Mouse (Mus musculus) intestine, postnatal 0 days (tissue): ENCODE results near the gene Tmem206. TPM values are rescaled to one million over a fixed set of nuclear protein-coding genes. Genes with fewer than 3 reads are reported as not detected.

ENCODE experiments used
- ATAC-seq: fragments of 200-750 bp; cut with Nextera tagmentation; 2 replicates; pipeline ENCODE4 v1.8.0; 2017; ENCODE audit warnings: mild to moderate bottlenecking, moderate TSS enrichment, moderate library complexity
- H3K27ac ChIP-seq: fragments of 300-500 bp; sonication (generic); 2 replicates; pipeline ENCODE4 v1.5.1; 2014; ENCODE audit warnings: mild to moderate bottlenecking, low read depth, low read length, moderate library complexity
- H3K27me3 ChIP-seq: fragments of 300-500 bp; sonication (generic); replicated peaks from 2 replicates; pipeline ENCODE4 v1.6.1; 2014; ENCODE audit warnings: low read length, mixed read lengths; ENCODE audit not compliant: control insufficient read depth, insufficient read depth
- H3K36me3 ChIP-seq: fragments of 300-500 bp; sonication (generic); 2 replicates; pipeline ENCODE4 v1.6.1; 2014; ENCODE audit warnings: mild to moderate bottlenecking, moderate library complexity; ENCODE audit not compliant: control insufficient read depth, insufficient read depth
- H3K4me1 ChIP-seq: fragments of 300-500 bp; sonication (generic); replicated peaks from 2 replicates; pipeline ENCODE4 v1.6.1; 2014; ENCODE audit warnings: antibody characterized with exemption, low read length, mixed read lengths; ENCODE audit not compliant: control insufficient read depth, insufficient read depth
- H3K4me2 ChIP-seq: fragments of 300-500 bp; sonication (generic); replicated peaks from 2 replicates; pipeline ENCODE4 v1.6.1; 2014; ENCODE audit warnings: low read depth, mild to moderate bottlenecking, moderate library complexity
- H3K4me3 ChIP-seq: fragments of 300-500 bp; sonication (generic); 2 replicates; pipeline ENCODE4 v1.5.1; 2014; ENCODE audit warnings: low read depth, low read length
- H3K9ac ChIP-seq: fragments of 300-500 bp; sonication (generic); 2 replicates; pipeline ENCODE4 v1.6.1; 2014; ENCODE audit warnings: mild to moderate bottlenecking, low read depth, low read length
- H3K9me3 ChIP-seq: fragments of 300-500 bp; sonication (generic); 2 replicates; pipeline ENCODE4 v1.6.1; 2016; ENCODE audit warnings: mixed run types; ENCODE audit not compliant: control insufficient read depth
- CTCF ChIP-seq: sonication (generic); IDR thresholded peaks from 2 replicates; pipeline ENCODE4 v1.5.1; 2016; ENCODE audit warnings: low read depth, mild to moderate bottlenecking, control low read depth, antibody characterized with exemption, moderate library complexity
- WGBS: fragments of 180-500 bp; shearing (Covaris S2); extraction: QIAGEN DNeasy Blood & Tissue Kit; methylation state at CpG from one replicate; pipeline ENCODE4 v1.1.7; 2014; 5-methylcytosine and 5-hydroxymethylcytosine counted together
- polyA plus RNA-seq: library from polyadenylated mRNA; unstranded; fragments of >200 nt; fragmentation: Nextera tagmentation; extraction: Ambion mirVana; gene quantifications from 2 replicates; pipeline ENCODE4 v1.2.1, GENCODE M21; 2015

The Tmem206 gene
- 14.6 and 15.4 TPM in 2 replicates for polyA plus RNA-seq

GRCm38 (mm10) chr1:191325726-191326232, at the start of gene Tmem206:
Tmem206 (plus strand) TSS chr1:191325912.
- peak within 1 kb of the TSS; percentile 99 for H3K4me2 ChIP-seq

GRCm38 (mm10) chr1:191276181-191276580, 49.5 kb upstream of the Tmem206 start:
- H3K27ac ChIP-seq = no peak overlapping the region
- no peaks in the 10 kb centered on the region for H3K36me3 ChIP-seq
- no peak for ATAC-seq
- H3K4me3 ChIP-seq = no peak overlapping the region
- no peaks in the 10 kb centered on the region; the same call in 1 of the 2 replicates for H3K4me1 ChIP-seq
- no peak for TF ChIP-seq CTCF
- H3K9me3 ChIP-seq = no peaks in the 10 kb centered on the region
- no peaks in the 10 kb centered on the region for H3K27me3 ChIP-seq
- no peak overlapping the region for H3K4me2 ChIP-seq
- no peak overlapping the region for H3K9ac ChIP-seq
- 92% methylated on average over 7 of the region's 7 CpGs for WGBS

More at GRCm38 (mm10) chr1:191325726-191326232, at the start of gene Tmem206:
- Histone ChIP-seq H3K27me3 (no peaks in the 10 kb centered on the region), H3K9ac (peak within 1 kb of the TSS; percentile 69), H3K9me3 (no peaks in the 10 kb centered on the region), H3K36me3 (no peaks in the 10 kb centered on the region), H3K4me3 (peak within 1 kb of the TSS; percentile 81), H3K27ac (peak within 1 kb of the TSS; percentile 71), H3K4me1 (peaks cover 10% of the 10 kb centered on the region; the same call in 1 of the 2 replicates)
- under 1% methylated on average over 36 of the region's 42 CpGs for WGBS
- TF ChIP-seq CTCF = 0 out of 2 replicates have a peak, but pooled peaks have one; percentile 22
- peak; percentile 82 for ATAC-seq

- ATAC-seq = peak; percentile 96
- H3K27me3 ChIP-seq = no peaks in the 10 kb centered on the region
- H3K9ac ChIP-seq = no peak overlapping the region
- no peaks in the 10 kb centered on the region for H3K9me3 ChIP-seq
- no peak overlapping the region for H3K4me2 ChIP-seq
- no peaks in the 10 kb centered on the region for H3K36me3 ChIP-seq
- WGBS = 28% methylated on average over 14 of the region's 14 CpGs
- H3K27ac ChIP-seq = peak overlapping the region; percentile 68
- no peak overlapping the region for H3K4me3 ChIP-seq
- TF ChIP-seq CTCF = no peak
- no peaks in the 10 kb centered on the region; the same call in 1 of the 2 replicates for H3K4me1 ChIP-seq
Measured at GRCm38 (mm10) chr1:191277549-191278059, 48.1 kb upstream of the Tmem206 start.

DNA sequence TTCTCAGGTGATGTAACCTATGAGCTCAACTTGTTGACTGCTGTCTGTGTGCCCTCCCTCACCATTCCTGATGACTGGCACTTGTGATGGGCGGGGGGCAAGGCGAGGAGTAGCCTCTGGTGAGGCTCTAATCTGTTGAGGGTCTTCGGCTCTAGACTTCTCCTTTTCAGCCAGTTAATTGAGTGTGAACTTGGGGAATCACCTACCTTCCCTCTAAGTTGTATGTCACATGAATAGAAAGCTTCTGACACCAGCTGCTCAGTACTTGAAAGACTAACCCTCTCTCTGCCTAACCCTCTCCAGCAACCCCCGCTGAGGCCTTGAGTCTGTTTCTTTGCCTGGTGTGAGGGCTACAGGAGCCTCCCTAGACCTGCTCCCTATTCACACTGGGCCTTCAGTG, 47.4 kb upstream of the Tmem206 start:
- Histone ChIP-seq H3K27ac (peak overlapping the region; percentile 51), H3K9me3 (no peaks in the 10 kb centered on the region), H3K36me3 (no peaks in the 10 kb centered on the region), H3K4me1 (no peaks in the 10 kb centered on the region; the same call in 1 of the 2 replicates), H3K4me3 (no peak overlapping the region), H3K27me3 (no peaks in the 10 kb centered on the region), H3K9ac (no peak overlapping the region), H3K4me2 (no peak overlapping the region)
- ATAC-seq = no peak
- WGBS = 80% methylated on average over 4 of the region's 4 CpGs
- TF ChIP-seq CTCF = no peak

- WGBS = 54% methylated on average over 7 of the region's 7 CpGs
- Histone ChIP-seq H3K27ac (no peak overlapping the region), H3K4me3 (no peak overlapping the region), H3K4me2 (no peak overlapping the region), H3K36me3 (no peaks in the 10 kb centered on the region), H3K9me3 (no peaks in the 10 kb centered on the region), H3K27me3 (no peaks in the 10 kb centered on the region), H3K4me1 (no peaks in the 10 kb centered on the region; the same call in 1 of the 2 replicates), H3K9ac (no peak overlapping the region)
- no peak for ATAC-seq
- TF ChIP-seq CTCF = no peak
Measured at GRCm38 (mm10) chr1:191281171-191281570, 44.5 kb upstream of the Tmem206 start.

GRCm38 (mm10) chr1:191282319-191282718, 43.4 kb upstream of the Tmem206 start:
- Histone ChIP-seq H3K4me1 (no peaks in the 10 kb centered on the region; the same call in 1 of the 2 replicates), H3K9ac (no peak overlapping the region), H3K9me3 (no peaks in the 10 kb centered on the region), H3K27me3 (no peaks in the 10 kb centered on the region), H3K4me3 (no peak overlapping the region), H3K36me3 (no peaks in the 10 kb centered on the region), H3K4me2 (no peak overlapping the region), H3K27ac (no peak overlapping the region)
- WGBS = 76% methylated on average over 1 of the region's 1 CpGs
- ATAC-seq = no peak
- peak; percentile 49 for TF ChIP-seq CTCF
